Mouse (Mus musculus): ENCODE data around the gene Myh7. TPM values are rescaled to one million over a fixed set of nuclear protein-coding genes. Genes with fewer than 3 reads are reported as not detected.
"Not testable (repeated sequence)": the region's sequence is repeated elsewhere in the genome, so short reads cannot be mapped to it uniquely, and the experiment has no call there.

The Myh7 gene
- 4.4 and 6.9 TPM in 2 replicates for polyA plus RNA-seq (2012; rRNA removed)

DNA sequence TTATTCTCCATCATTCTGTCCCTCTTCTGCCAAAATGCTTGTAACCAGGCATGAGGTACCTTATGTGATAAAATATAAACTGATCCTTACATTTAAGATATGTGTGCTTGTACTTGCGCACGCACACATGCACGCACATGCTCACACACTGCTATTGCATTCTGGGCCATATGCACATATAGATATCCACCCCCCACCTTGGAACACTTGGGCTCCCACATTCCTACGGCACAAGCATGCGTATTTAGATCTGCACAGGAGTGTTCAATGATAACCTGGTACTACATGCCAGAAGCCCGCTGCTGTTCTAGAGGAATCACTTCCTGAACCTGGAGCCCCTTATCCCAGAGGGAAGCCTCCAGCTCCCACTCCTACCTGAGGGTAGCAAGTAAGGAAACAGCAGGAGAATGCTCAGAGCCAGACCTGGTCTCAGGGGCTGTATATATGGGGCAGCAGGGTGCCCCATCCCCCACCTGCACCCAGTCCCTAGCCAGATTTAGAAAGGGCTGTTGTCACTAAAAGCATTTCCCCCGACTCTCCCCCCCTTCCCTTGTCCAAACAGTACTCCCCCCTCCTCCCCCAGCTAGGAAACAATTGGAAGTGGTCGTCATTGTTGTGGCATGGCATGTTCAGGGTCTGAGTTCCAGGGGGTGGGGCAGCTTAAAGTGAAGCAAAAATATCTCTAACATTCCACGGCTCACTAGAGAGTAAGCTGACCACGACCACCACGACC lies at the start of gene Myh7:
TSS of gene Myh7 (minus strand) at position 491 of the 733 bp plus-strand sequence.
- Histone ChIP-seq H3K4me3 (replicated peaks; ENCODE audit: insufficient read depth, low read depth, low read length) (no peak within 1 kb of the TSS), H3K27me3 (ENCODE audit: control insufficient read depth, insufficient read depth, low read length) (no peaks in the 10 kb centered on the region), H3K27ac (ENCODE audit: insufficient read depth, low read length) (no peak within 1 kb of the TSS), H3K4me1 (ENCODE audit: control insufficient read depth, insufficient read depth, low read length) (no peaks in the 10 kb centered on the region)
- TF ChIP-seq CTCF (IDR thresholded peaks at IDR 0.05; ENCODE audit: borderline replicate concordance, insufficient read depth, low read depth, low read length) (no peak), POLR2A (IDR thresholded peaks at IDR 0.05; ENCODE audit: borderline replicate concordance, insufficient read depth, low read length) (no peak)
- 69% methylated on average over 11 of the region's 11 CpGs for WGBS
- DNase-seq, result no peak

DNA sequence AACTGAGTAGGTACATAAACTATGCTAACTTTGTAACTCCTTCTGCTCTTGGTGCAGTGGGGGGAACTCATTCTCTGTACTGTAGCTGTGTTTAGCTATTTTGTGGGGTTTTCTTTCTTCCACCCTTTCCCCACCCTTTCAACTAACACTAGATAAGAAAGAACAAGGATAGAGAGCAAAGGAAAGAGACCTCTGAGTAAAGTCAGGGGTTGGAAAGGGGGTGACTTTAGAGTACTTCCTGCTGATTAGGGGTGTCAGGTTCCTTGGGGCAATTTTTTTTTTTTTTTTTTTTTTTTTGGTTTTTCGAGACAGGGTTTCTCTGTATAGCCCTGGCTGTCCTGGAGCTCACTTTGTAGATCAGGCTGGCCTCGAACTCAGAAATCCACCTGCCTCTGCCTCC lies 49.3 kb upstream of the Myh7 start:
- not testable (repeated sequence) for H3K27ac ChIP-seq (ENCODE audit: insufficient read depth, low read length); H3K27me3 ChIP-seq (ENCODE audit: control insufficient read depth, insufficient read depth, low read length); H3K4me1 ChIP-seq (ENCODE audit: control insufficient read depth, insufficient read depth, low read length); DNase-seq; H3K4me3 ChIP-seq (replicated peaks; ENCODE audit: insufficient read depth, low read depth, low read length)
- WGBS, result 100% methylated on average over 1 of the region's 2 CpGs

DNA sequence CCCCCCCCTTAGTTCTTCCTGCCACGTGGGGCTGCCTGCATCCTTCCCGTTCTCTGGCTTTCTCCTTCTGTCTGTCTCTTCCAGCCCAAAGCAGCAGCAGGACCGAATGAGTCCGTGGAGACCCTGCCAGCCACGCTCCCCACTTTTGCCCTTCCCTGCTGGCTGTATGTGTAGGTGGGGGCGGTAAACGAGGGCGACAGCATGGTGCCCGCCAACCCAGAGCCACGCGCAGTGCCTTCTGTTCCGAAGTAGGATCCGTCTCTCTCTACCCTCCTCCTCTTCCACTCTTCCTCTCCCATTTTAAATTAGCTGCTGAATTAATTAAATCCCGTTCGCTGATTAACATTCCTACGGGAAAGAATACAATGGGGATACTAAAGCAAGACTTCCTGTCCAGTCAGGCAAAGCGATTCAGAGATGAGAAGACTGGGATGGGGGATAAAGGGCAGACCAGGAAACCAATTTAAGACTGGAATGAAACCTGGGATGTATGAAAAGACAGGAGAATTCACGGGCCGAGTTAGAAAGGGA lies 38.3 kb upstream of the Myh7 start:
- Histone ChIP-seq H3K4me3 (replicated peaks; ENCODE audit: insufficient read depth, low read depth, low read length) (no peak overlapping the region), H3K4me1 (ENCODE audit: control insufficient read depth, insufficient read depth, low read length) (peaks cover 22% of the 10 kb centered on the region; the same call in 1 of the 2 replicates), H3K27ac (ENCODE audit: insufficient read depth, low read length) (no peak overlapping the region), H3K27me3 (ENCODE audit: control insufficient read depth, insufficient read depth, low read length) (no peaks in the 10 kb centered on the region)
- 21% methylated on average over 19 of the region's 19 CpGs for WGBS
- TF ChIP-seq POLR2A (IDR thresholded peaks at IDR 0.05; ENCODE audit: borderline replicate concordance, insufficient read depth, low read length) (no peak), CTCF (IDR thresholded peaks at IDR 0.05; ENCODE audit: borderline replicate concordance, insufficient read depth, low read depth, low read length) (no peak)
- DNase-seq, result peak in 1 of 2 experiments; percentile 20

DNA sequence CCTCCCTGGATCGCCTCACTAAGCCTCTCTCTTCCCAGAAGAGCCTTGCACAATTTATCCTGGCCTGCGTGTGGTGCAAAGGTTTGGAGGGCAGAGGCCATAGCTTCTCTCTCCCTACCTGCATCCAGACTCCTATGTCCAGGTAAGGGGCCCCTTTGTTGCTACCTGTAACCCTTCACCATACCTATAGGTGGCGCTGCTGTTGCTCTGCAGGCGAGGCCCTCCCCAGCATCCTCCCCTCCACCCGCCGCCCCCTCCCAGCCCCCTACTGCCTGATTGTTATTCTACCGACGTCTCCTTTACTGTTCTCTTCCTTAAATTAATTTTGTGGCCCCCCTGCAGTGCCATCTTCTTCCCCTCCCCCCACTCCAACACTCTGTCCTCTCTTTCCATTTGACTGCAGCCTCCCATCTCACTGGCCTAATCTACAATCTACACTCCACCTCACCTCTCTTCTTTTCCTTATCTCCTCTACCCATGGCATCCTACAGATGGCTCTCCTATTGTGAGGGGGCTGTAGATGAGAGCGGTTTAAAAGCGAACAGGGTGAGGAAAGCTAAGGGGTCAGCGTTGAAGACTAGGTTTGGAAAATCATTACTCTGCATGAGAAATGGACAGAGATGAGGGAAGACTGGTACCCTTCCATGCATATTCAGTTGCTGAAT lies 34.7 kb upstream of the Myh7 start:
- DNase-seq, result peak; percentile 59 to 63
- no peak overlapping the region; the same call in 1 of the 2 replicates for H3K27ac ChIP-seq (ENCODE audit: insufficient read depth, low read length)
- no peak overlapping the region for H3K4me3 ChIP-seq (replicated peaks; ENCODE audit: insufficient read depth, low read depth, low read length)
- no peak for TF ChIP-seq POLR2A (IDR thresholded peaks at IDR 0.05; ENCODE audit: borderline replicate concordance, insufficient read depth, low read length)
- TF ChIP-seq CTCF (IDR thresholded peaks at IDR 0.05; ENCODE audit: borderline replicate concordance, insufficient read depth, low read depth, low read length), result peak; percentile 65
- H3K4me1 ChIP-seq (ENCODE audit: control insufficient read depth, insufficient read depth, low read length), result peaks cover 29% of the 10 kb centered on the region; the same call in 1 of the 2 replicates
- WGBS, result 15% methylated on average over 11 of the region's 11 CpGs
- no peaks in the 10 kb centered on the region for H3K27me3 ChIP-seq (ENCODE audit: control insufficient read depth, insufficient read depth, low read length)

DNA sequence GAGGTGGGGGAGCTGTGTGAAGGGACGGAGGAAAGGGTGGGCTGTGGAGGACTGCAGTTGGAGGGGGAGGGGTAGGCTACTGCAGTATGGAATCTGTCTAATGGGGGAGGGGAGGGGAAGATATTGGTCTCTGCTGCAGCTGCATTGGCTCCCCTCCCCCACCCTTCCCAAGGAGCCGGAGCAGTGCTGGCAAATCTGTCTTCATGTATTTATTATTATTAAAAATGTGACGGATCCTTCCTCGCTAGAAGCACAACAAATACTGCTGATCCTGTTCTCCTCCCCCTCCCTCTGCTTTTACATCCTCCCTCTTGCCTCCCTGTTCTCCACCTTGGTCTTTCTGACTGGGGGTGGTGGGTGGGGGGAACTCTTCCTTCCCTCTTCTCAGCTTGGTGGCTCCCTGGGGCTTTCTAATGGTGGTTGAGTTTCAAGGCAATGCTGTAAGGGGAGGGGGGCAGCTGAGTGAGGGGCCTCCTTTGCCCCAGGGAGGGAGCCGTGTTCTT lies 34.0 kb upstream of the Myh7 start:
- TF ChIP-seq POLR2A (IDR thresholded peaks at IDR 0.05; ENCODE audit: borderline replicate concordance, insufficient read depth, low read length) (no peak), CTCF (IDR thresholded peaks at IDR 0.05; ENCODE audit: borderline replicate concordance, insufficient read depth, low read depth, low read length) (no peak)
- 37% methylated on average over 5 of the region's 5 CpGs for WGBS
- Histone ChIP-seq H3K27ac (ENCODE audit: insufficient read depth, low read length) (no peak overlapping the region), H3K27me3 (ENCODE audit: control insufficient read depth, insufficient read depth, low read length) (no peaks in the 10 kb centered on the region), H3K4me1 (ENCODE audit: control insufficient read depth, insufficient read depth, low read length) (peaks cover 28% of the 10 kb centered on the region; the same call in 1 of the 2 replicates), H3K4me3 (replicated peaks; ENCODE audit: insufficient read depth, low read depth, low read length) (no peak overlapping the region)
- no peak for DNase-seq

DNA sequence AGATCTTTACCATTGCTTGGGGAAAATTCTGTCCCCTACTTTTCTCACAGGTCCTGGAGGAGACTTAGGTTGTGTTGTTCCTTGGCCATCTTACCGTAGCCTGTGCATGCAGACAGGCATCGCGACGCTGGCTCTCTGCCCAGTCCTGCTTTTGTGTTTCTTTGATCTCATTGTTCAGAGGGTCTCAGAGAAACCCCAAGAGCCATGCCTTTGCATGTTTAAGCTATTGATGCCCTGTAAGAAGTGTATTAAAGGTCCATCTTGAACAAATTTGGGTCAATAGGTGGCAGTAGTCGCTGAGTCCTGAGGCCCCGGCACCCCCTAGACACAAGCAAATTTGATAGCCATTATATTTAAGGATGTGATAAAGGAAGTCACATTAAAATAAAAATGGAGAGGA lies 33.2 kb upstream of the Myh7 start:
- Histone ChIP-seq H3K27ac (ENCODE audit: insufficient read depth, low read length) (no peak overlapping the region), H3K27me3 (ENCODE audit: control insufficient read depth, insufficient read depth, low read length) (no peaks in the 10 kb centered on the region), H3K4me3 (replicated peaks; ENCODE audit: insufficient read depth, low read depth, low read length) (no peak overlapping the region), H3K4me1 (ENCODE audit: control insufficient read depth, insufficient read depth, low read length) (peaks cover 26% of the 10 kb centered on the region; the same call in 1 of the 2 replicates)
- TF ChIP-seq CTCF (IDR thresholded peaks at IDR 0.05; ENCODE audit: borderline replicate concordance, insufficient read depth, low read depth, low read length), result peak; percentile 68
- no peak for TF ChIP-seq POLR2A (IDR thresholded peaks at IDR 0.05; ENCODE audit: borderline replicate concordance, insufficient read depth, low read length)
- DNase-seq, result peak; percentile 60 to 67
- WGBS, result 10% methylated on average over 6 of the region's 6 CpGs

DNA sequence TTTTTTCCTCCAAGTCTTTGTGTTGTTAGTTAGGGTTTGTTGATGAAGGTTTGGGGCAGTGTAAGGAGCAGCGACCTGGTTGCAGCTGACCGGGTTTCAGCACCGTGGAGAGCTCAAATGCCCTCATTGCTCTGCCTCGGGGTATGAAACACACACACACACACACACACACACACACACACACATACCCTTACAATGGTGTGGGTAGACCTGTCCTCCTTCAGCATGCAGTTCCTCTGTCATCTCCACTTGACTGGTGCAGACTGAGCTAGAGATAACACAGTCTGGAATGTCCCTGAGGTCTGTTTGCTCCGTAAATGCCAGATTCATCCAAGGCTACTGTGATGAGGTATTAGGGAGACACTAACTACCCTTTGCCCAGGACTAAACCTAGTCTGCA lies 32.8 kb upstream of the Myh7 start:
- 59% methylated on average over 5 of the region's 5 CpGs for WGBS
- no peak for DNase-seq
- no peaks in the 10 kb centered on the region for H3K27me3 ChIP-seq (ENCODE audit: control insufficient read depth, insufficient read depth, low read length)
- H3K4me3 ChIP-seq (replicated peaks; ENCODE audit: insufficient read depth, low read depth, low read length), result no peak overlapping the region
- peaks cover 24% of the 10 kb centered on the region; the same call in 1 of the 2 replicates for H3K4me1 ChIP-seq (ENCODE audit: control insufficient read depth, insufficient read depth, low read length)
- TF ChIP-seq CTCF (IDR thresholded peaks at IDR 0.05; ENCODE audit: borderline replicate concordance, insufficient read depth, low read depth, low read length) (no peak), POLR2A (IDR thresholded peaks at IDR 0.05; ENCODE audit: borderline replicate concordance, insufficient read depth, low read length) (no peak)
- H3K27ac ChIP-seq (ENCODE audit: insufficient read depth, low read length), result no peak overlapping the region

Data from cerebellum, adult 2 months (tissue).